Mouse (Mus musculus) stomach, postnatal 0 days (tissue): ENCODE data around the gene Srebf1. TPM values are rescaled to one million over a fixed set of nuclear protein-coding genes. Genes with fewer than 3 reads are reported as not detected.

Experiments used
- ATAC-seq: fragments of 200-750 bp; cut with Nextera tagmentation; 2 replicates; pipeline ENCODE4 v1.8.0; 2017; ENCODE audit not compliant: low FRiP score, low TSS enrichment
- DNase-seq: peaks from one replicate; pipeline ENCODE4 v3.0.0-alpha.2; 2016; ENCODE audit warnings: low spot score
- H3K27ac ChIP-seq: fragments of 300-500 bp; sonication (generic); replicated peaks from 2 replicates; pipeline ENCODE4 v1.5.1; 2014; ENCODE audit warnings: mild to moderate bottlenecking, control low read depth
- H3K27me3 ChIP-seq: fragments of 300-500 bp; sonication (generic); 2 replicates; pipeline ENCODE4 v1.6.1; 2014; ENCODE audit warnings: low read length; ENCODE audit not compliant: control insufficient read depth, insufficient read depth
- H3K36me3 ChIP-seq: fragments of 300-500 bp; sonication (generic); 2 replicates; pipeline ENCODE4 v1.6.1; 2014; ENCODE audit warnings: low read length, mixed read lengths; ENCODE audit not compliant: control insufficient read depth, insufficient read depth
- H3K4me1 ChIP-seq: fragments of 300-500 bp; sonication (generic); replicated peaks from 2 replicates; pipeline ENCODE4 v1.6.1; 2014; ENCODE audit warnings: antibody characterized with exemption; ENCODE audit not compliant: control insufficient read depth, insufficient read depth
- H3K4me2 ChIP-seq: fragments of 300-500 bp; sonication (generic); replicated peaks from 2 replicates; pipeline ENCODE4 v1.6.1; 2014; ENCODE audit warnings: low read depth, mild to moderate bottlenecking, control low read depth, moderate library complexity
- H3K4me3 ChIP-seq: fragments of 300-500 bp; sonication (generic); 2 replicates; pipeline ENCODE4 v1.5.1; 2014; ENCODE audit warnings: low read depth, low read length, control low read depth
- H3K9ac ChIP-seq: fragments of 300-500 bp; sonication (generic); 2 replicates; pipeline ENCODE4 v1.6.1; 2014; ENCODE audit warnings: mild to moderate bottlenecking, low read length, control low read depth, mixed read lengths
- H3K9me3 ChIP-seq: fragments of 300-500 bp; sonication (generic); 2 replicates; pipeline ENCODE4 v1.6.1; 2016; ENCODE audit warnings: low read length; ENCODE audit not compliant: control insufficient read depth
- CTCF ChIP-seq: IDR thresholded peaks from 2 replicates; pipeline ENCODE4 v1.5.1; 2016; ENCODE audit warnings: antibody characterized with exemption, low read depth, mild to moderate bottlenecking, moderate library complexity
- EP300 ChIP-seq: optimal IDR thresholded peaks from 2 replicates; pipeline ENCODE3; 2016; ENCODE audit warnings: antibody characterized with exemption
- WGBS: fragments of 180-500 bp; shearing (Covaris S2); extraction: QIAGEN DNeasy Blood & Tissue Kit; methylation state at CpG from one replicate; pipeline ENCODE4 v1.1.7; 2014; 5-methylcytosine and 5-hydroxymethylcytosine counted together
- polyA plus RNA-seq: library from polyadenylated mRNA; unstranded; fragments of >200 nt; fragmentation: Nextera tagmentation; extraction: Ambion mirVana; gene quantifications from 2 replicates; pipeline ENCODE4 v1.2.1, GENCODE M21; 2015

Gene Srebf1
- polyA plus RNA-seq, 1 experiment from 2014 or later, result 44.7 TPM

DNA sequence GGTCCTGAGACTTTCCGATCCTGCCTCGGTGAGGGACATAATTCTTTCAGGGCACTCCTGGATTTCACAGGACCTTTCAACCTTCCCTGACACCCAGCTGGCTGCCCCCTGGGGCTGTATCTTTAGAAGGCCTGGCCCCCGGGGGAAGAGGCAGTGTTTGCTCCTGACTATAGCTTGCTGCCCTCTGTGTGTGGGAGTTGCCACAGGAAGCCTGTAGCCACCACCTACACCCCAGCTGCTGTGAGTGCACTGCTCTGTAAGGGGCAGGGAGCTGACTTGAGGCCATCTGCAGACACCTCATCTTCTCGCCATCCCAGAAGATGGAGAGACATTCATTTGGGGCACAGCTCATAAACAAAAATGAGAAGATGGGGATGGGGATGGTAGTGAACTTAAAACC, 9.6 kb upstream of the Srebf1 start:
- Histone ChIP-seq H3K4me3 (no peak overlapping the region), H3K4me2 (no peak overlapping the region), H3K27me3 (no peaks in the 10 kb centered on the region), H3K9ac (no peak overlapping the region), H3K9me3 (no peaks in the 10 kb centered on the region), H3K4me1 (no peaks in the 10 kb centered on the region), H3K36me3 (peaks cover 8% of the 10 kb centered on the region; the same call in 1 of the 2 replicates), H3K27ac (no peak overlapping the region)
- DNase-seq, result no peak
- ATAC-seq, result no peak
- 54% methylated on average over 4 of the region's 4 CpGs for WGBS
- no peak for TF ChIP-seq EP300
- no peak for TF ChIP-seq CTCF

DNA sequence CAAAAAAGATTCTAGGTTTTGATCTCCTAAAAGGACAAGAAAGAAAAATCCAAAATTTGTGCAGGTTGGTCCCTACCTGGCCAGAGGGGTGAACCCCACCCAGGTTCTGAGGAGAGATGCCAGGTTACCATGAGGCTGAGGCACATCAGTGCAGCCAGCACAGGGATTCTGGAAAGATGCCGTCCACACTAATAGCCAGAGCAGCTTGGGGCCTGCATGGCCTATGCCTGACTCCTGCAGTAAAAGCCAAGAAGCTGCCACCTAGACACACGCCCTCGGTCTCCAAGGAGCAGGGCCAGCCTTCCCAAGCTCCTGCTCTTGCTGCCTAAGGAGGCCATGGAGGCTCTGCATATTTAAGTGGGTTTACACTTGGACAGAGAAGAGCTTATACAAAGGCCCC, 8.9 kb upstream of the Srebf1 start:
- no peak overlapping the region for H3K9ac ChIP-seq

DNA sequence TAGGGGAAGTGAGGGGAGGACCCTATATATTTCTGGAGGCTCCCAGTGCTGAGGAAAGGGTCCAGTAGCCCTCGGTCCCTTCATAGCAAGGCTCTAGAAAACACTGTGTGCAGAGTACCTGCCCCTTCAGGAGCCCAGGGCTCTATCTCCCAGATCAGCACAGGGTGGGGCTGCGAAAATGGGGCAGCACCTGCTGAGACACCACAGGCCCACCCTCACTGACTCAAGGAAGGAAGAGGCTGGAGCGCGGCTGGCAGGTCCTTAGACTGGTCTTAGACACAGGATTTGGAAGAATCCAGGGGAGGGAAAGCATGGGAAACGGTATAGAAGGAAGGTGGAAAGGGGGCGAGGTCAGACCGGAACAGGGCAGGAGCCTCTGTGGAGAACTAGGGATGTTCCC, 8.1 kb upstream of the Srebf1 start:
- Histone ChIP-seq H3K36me3 (peaks cover 8% of the 10 kb centered on the region; the same call in 1 of the 2 replicates), H3K27ac (no peak overlapping the region; the same call in none of the 2 replicates), H3K9ac (no peak overlapping the region), H3K4me3 (no peak overlapping the region), H3K4me1 (no peaks in the 10 kb centered on the region), H3K27me3 (no peaks in the 10 kb centered on the region), H3K9me3 (no peaks in the 10 kb centered on the region), H3K4me2 (no peak overlapping the region)
- TF ChIP-seq EP300 (no peak), CTCF (no peak)
- DNase-seq (no peak), ATAC-seq (no peak)
- 83% methylated on average over 7 of the region's 7 CpGs for WGBS

More for the DNA sequence above, 8.9 kb upstream of the Srebf1 start:
- Histone ChIP-seq H3K4me2 (no peak overlapping the region), H3K9me3 (no peaks in the 10 kb centered on the region), H3K27me3 (no peaks in the 10 kb centered on the region), H3K4me1 (no peaks in the 10 kb centered on the region), H3K4me3 (no peak overlapping the region), H3K36me3 (peaks cover 8% of the 10 kb centered on the region; the same call in 1 of the 2 replicates), H3K27ac (no peak overlapping the region)
- TF ChIP-seq CTCF, result no peak
- no peak for TF ChIP-seq EP300
- ATAC-seq (no peak), DNase-seq (no peak)
- 72% methylated on average over 3 of the region's 3 CpGs for WGBS

DNA sequence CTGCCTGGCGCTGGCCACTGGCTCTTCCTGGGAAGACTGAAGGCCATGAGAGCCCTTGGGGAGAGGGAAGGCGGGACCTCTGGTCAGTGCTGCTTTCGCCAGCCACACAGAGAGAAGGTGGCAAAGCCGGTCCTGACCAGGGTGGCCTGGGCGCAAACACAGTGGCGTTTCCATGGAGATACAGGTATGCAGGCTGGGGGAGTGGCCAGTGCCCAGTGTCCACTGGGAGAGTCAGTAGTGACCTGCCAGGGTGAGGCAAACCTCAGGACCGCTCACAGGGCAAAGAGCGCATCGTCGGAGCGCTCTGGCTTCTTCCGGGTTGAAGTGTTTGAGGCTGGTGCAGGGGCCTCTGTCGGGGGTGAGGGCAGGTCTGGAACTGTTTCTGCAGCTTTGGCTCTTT, 7.4 kb upstream of the Srebf1 start:
- no peak for TF ChIP-seq CTCF
- TF ChIP-seq EP300, result no peak
- H3K27me3 ChIP-seq, result no peaks in the 10 kb centered on the region
- H3K9ac ChIP-seq, result no peak overlapping the region
- peak overlapping the region; percentile 8 for H3K27ac ChIP-seq
- ATAC-seq, result peak; percentile 93
- H3K36me3 ChIP-seq, result peaks cover 8% of the 10 kb centered on the region; the same call in 1 of the 2 replicates
- 44% methylated on average over 13 of the region's 13 CpGs for WGBS
- H3K4me2 ChIP-seq, result no peak overlapping the region
- H3K9me3 ChIP-seq, result no peaks in the 10 kb centered on the region
- no peak overlapping the region for H3K4me3 ChIP-seq
- DNase-seq, result peak; percentile 85
- H3K4me1 ChIP-seq, result no peaks in the 10 kb centered on the region

DNA sequence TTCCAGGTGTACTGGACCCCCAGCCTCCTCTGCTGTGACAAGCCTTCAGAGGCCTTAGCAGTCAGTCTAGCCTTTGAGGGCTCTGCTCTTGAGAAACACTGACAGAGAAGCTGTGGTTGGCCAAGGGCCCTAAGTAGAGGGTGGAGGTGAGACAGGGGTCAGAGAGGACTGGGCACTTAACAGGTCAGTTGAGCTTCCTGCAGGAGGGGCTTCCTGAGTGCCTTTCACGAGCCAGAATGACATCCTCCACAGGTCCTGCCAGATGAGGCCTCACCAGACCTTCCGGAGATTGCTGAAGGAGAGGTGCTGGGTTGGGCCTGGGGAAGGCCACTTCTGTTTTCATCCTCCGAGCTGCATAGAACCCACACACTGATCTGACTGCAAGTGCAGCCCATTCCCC, 6.1 kb upstream of the Srebf1 start:
- no peaks in the 10 kb centered on the region for H3K9me3 ChIP-seq
- WGBS, result 42% methylated on average over 3 of the region's 3 CpGs
- DNase-seq (no peak), ATAC-seq (no peak)
- no peak overlapping the region for H3K4me3 ChIP-seq
- no peaks in the 10 kb centered on the region for H3K27me3 ChIP-seq
- H3K4me1 ChIP-seq, result no peaks in the 10 kb centered on the region
- TF ChIP-seq EP300 (no peak), CTCF (no peak)
- H3K9ac ChIP-seq, result no peak overlapping the region
- no peak overlapping the region for H3K27ac ChIP-seq
- H3K36me3 ChIP-seq, result peaks cover 8% of the 10 kb centered on the region; the same call in 1 of the 2 replicates
- no peak overlapping the region for H3K4me2 ChIP-seq

DNA sequence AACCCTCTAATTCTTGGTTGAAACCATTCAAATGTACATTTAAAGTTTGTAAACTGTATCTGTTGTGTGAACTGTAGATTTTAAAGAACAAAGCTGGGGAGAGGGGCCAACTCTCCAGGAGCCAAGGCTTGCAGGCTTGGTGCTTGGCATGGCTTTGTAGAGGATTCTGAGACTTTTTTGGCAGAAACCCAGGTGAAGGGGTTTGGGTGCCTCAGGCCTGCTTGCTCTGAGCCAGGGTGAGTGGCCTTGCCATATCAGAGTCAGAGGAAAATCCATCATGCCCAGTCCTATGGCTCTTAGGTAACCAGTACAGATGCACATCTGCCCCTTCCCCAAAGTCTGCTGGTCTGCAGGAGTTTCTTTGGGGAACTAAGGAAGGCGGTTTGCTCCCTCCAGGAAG, 3.5 kb upstream of the Srebf1 start:
- no peak overlapping the region for H3K27ac ChIP-seq

More for the DNA sequence above, 3.5 kb upstream of the Srebf1 start:
- Histone ChIP-seq H3K9ac (no peak overlapping the region), H3K4me1 (no peaks in the 10 kb centered on the region), H3K9me3 (no peaks in the 10 kb centered on the region), H3K4me2 (no peak overlapping the region), H3K4me3 (no peak overlapping the region), H3K27me3 (no peaks in the 10 kb centered on the region), H3K36me3 (peaks cover 8% of the 10 kb centered on the region; the same call in 1 of the 2 replicates)
- 63% methylated on average over 1 of the region's 1 CpGs for WGBS
- no peak for DNase-seq
- TF ChIP-seq EP300 (no peak), CTCF (no peak)
- no peak for ATAC-seq
